Mouse (Mus musculus): ENCODE measurements around the gene Gpt2. TPM values are rescaled to one million over a fixed set of nuclear protein-coding genes. Genes with fewer than 3 reads are reported as not detected.

Gene Gpt2
- polyA plus RNA-seq, 1 experiment from 2014 or later = 5.7 TPM

- no peak overlapping the region for H3K4me3 ChIP-seq (ENCODE audit: low read length)
- H3K27ac ChIP-seq (ENCODE audit: low read length) = no peak overlapping the region
- WGBS = 52% methylated on average over 3 of the region's 3 CpGs
- H3K4me2 ChIP-seq (ENCODE audit: low read depth, low read length) = no peak overlapping the region
- no peaks in the 10 kb centered on the region; the same call in 1 of the 2 replicates for H3K9me3 ChIP-seq (replicated peaks; ENCODE audit: control insufficient read depth, low read length)
- no peak overlapping the region for H3K9ac ChIP-seq (ENCODE audit: low read length)
- no peaks in the 10 kb centered on the region for H3K27me3 ChIP-seq (ENCODE audit: control insufficient read depth, insufficient read depth, low read length)
- peaks cover 7% of the 10 kb centered on the region for H3K4me1 ChIP-seq (ENCODE audit: control insufficient read depth, insufficient read depth, low read length)
- ATAC-seq (replicated peaks; ENCODE audit: extremely low read depth, insufficient read depth, low FRiP score) = no peak
- H3K36me3 ChIP-seq (ENCODE audit: control insufficient read depth, insufficient read depth) = 0 out of 2 replicates have a peak, but pooled peaks cover 3% of the 10 kb centered on the region
Measured at GRCm38 (mm10) chr8:85528959-85529358, 36.6 kb downstream of the Gpt2 start.

- no peak overlapping the region for H3K27ac ChIP-seq (ENCODE audit: low read length)
- H3K4me3 ChIP-seq (ENCODE audit: low read length) = no peak overlapping the region
- no peak for ATAC-seq (replicated peaks; ENCODE audit: extremely low read depth, insufficient read depth, low FRiP score)
- H3K9me3 ChIP-seq (replicated peaks; ENCODE audit: control insufficient read depth, low read length) = no peaks in the 10 kb centered on the region; the same call in 1 of the 2 replicates
- H3K27me3 ChIP-seq (ENCODE audit: control insufficient read depth, insufficient read depth, low read length) = no peaks in the 10 kb centered on the region
- WGBS = 78% methylated on average over 1 of the region's 1 CpGs
- peaks cover 6% of the 10 kb centered on the region for H3K36me3 ChIP-seq (ENCODE audit: control insufficient read depth, insufficient read depth)
- H3K9ac ChIP-seq (ENCODE audit: low read length) = no peak overlapping the region
- H3K4me2 ChIP-seq (ENCODE audit: low read depth, low read length) = no peak overlapping the region
- peaks cover 2% of the 10 kb centered on the region; the same call in 1 of the 2 replicates for H3K4me1 ChIP-seq (ENCODE audit: control insufficient read depth, insufficient read depth, low read length)
Measured at GRCm38 (mm10) chr8:85530717-85531116, 38.3 kb downstream of the Gpt2 start.

- no peak overlapping the region for H3K4me2 ChIP-seq (ENCODE audit: low read depth, low read length)
- H3K36me3 ChIP-seq (ENCODE audit: control insufficient read depth, insufficient read depth) = peaks cover 13% of the 10 kb centered on the region
- no peak overlapping the region for H3K9ac ChIP-seq (ENCODE audit: low read length)
- WGBS = 74% methylated on average over 3 of the region's 3 CpGs
- no peak for ATAC-seq (replicated peaks; ENCODE audit: extremely low read depth, insufficient read depth, low FRiP score)
- H3K4me1 ChIP-seq (ENCODE audit: control insufficient read depth, insufficient read depth, low read length) = no peaks in the 10 kb centered on the region
- no peaks in the 10 kb centered on the region for H3K27me3 ChIP-seq (ENCODE audit: control insufficient read depth, insufficient read depth, low read length)
- no peaks in the 10 kb centered on the region; the same call in 1 of the 2 replicates for H3K9me3 ChIP-seq (replicated peaks; ENCODE audit: control insufficient read depth, low read length)
- no peak overlapping the region for H3K4me3 ChIP-seq (ENCODE audit: low read length)
- no peak overlapping the region for H3K27ac ChIP-seq (ENCODE audit: low read length)
Measured at GRCm38 (mm10) chr8:85531471-85531870, 39.1 kb downstream of the Gpt2 start.

GRCm38 (mm10) chr8:85532843-85533242 lies 40.5 kb downstream of the Gpt2 start:
- no peak for ATAC-seq (replicated peaks; ENCODE audit: extremely low read depth, insufficient read depth, low FRiP score)
- Histone ChIP-seq H3K4me1 (ENCODE audit: control insufficient read depth, insufficient read depth, low read length) (no peaks in the 10 kb centered on the region), H3K36me3 (ENCODE audit: control insufficient read depth, insufficient read depth) (peaks cover 20% of the 10 kb centered on the region), H3K4me3 (ENCODE audit: low read length) (no peak overlapping the region), H3K9me3 (replicated peaks; ENCODE audit: control insufficient read depth, low read length) (no peaks in the 10 kb centered on the region; the same call in 1 of the 2 replicates), H3K27ac (ENCODE audit: low read length) (no peak overlapping the region), H3K4me2 (ENCODE audit: low read depth, low read length) (no peak overlapping the region), H3K9ac (ENCODE audit: low read length) (no peak overlapping the region), H3K27me3 (ENCODE audit: control insufficient read depth, insufficient read depth, low read length) (no peaks in the 10 kb centered on the region)
- 82% methylated on average over 4 of the region's 4 CpGs for WGBS

- ATAC-seq (replicated peaks; ENCODE audit: extremely low read depth, insufficient read depth, low FRiP score) = no peak
Measured at GRCm38 (mm10) chr8:85533434-85533833, 41.1 kb downstream of the Gpt2 start.

GRCm38 (mm10) chr8:85534163-85534562 lies 41.8 kb downstream of the Gpt2 start:
- H3K27ac ChIP-seq (ENCODE audit: low read length) = no peak overlapping the region
- H3K9ac ChIP-seq (ENCODE audit: low read length) = no peak overlapping the region
- H3K27me3 ChIP-seq (ENCODE audit: control insufficient read depth, insufficient read depth, low read length) = no peaks in the 10 kb centered on the region
- ATAC-seq (replicated peaks; ENCODE audit: extremely low read depth, insufficient read depth, low FRiP score) = no peak
- no peaks in the 10 kb centered on the region; the same call in 1 of the 2 replicates for H3K9me3 ChIP-seq (replicated peaks; ENCODE audit: control insufficient read depth, low read length)
- peaks cover 29% of the 10 kb centered on the region for H3K36me3 ChIP-seq (ENCODE audit: control insufficient read depth, insufficient read depth)
- no peaks in the 10 kb centered on the region for H3K4me1 ChIP-seq (ENCODE audit: control insufficient read depth, insufficient read depth, low read length)
- no peak overlapping the region for H3K4me2 ChIP-seq (ENCODE audit: low read depth, low read length)
- WGBS = 86% methylated on average over 1 of the region's 1 CpGs
- H3K4me3 ChIP-seq (ENCODE audit: low read length) = no peak overlapping the region

More at GRCm38 (mm10) chr8:85533434-85533833, 41.1 kb downstream of the Gpt2 start:
- Histone ChIP-seq H3K9ac (ENCODE audit: low read length) (no peak overlapping the region), H3K27me3 (ENCODE audit: control insufficient read depth, insufficient read depth, low read length) (no peaks in the 10 kb centered on the region), H3K36me3 (ENCODE audit: control insufficient read depth, insufficient read depth) (peaks cover 25% of the 10 kb centered on the region), H3K9me3 (replicated peaks; ENCODE audit: control insufficient read depth, low read length) (no peaks in the 10 kb centered on the region; the same call in 1 of the 2 replicates), H3K4me3 (ENCODE audit: low read length) (no peak overlapping the region), H3K4me1 (ENCODE audit: control insufficient read depth, insufficient read depth, low read length) (no peaks in the 10 kb centered on the region), H3K27ac (ENCODE audit: low read length) (no peak overlapping the region), H3K4me2 (ENCODE audit: low read depth, low read length) (no peak overlapping the region)
- WGBS = 86% methylated on average over 2 of the region's 2 CpGs

- Histone ChIP-seq H3K4me2 (ENCODE audit: low read depth, low read length) (no peak overlapping the region), H3K27ac (ENCODE audit: low read length) (no peak overlapping the region), H3K36me3 (ENCODE audit: control insufficient read depth, insufficient read depth) (peaks cover 38% of the 10 kb centered on the region), H3K9me3 (replicated peaks; ENCODE audit: control insufficient read depth, low read length) (no peaks in the 10 kb centered on the region), H3K4me3 (ENCODE audit: low read length) (no peak overlapping the region), H3K27me3 (ENCODE audit: control insufficient read depth, insufficient read depth, low read length) (no peaks in the 10 kb centered on the region), H3K4me1 (ENCODE audit: control insufficient read depth, insufficient read depth, low read length) (no peaks in the 10 kb centered on the region), H3K9ac (ENCODE audit: low read length) (no peak overlapping the region)
- no peak for ATAC-seq (replicated peaks; ENCODE audit: extremely low read depth, insufficient read depth, low FRiP score)
- WGBS = 96% methylated on average over 2 of the region's 2 CpGs
Measured at GRCm38 (mm10) chr8:85536332-85536731, 44.0 kb downstream of the Gpt2 start.

GRCm38 (mm10) chr8:85551934-85552333 lies 59.6 kb downstream of the Gpt2 start:
- Histone ChIP-seq H3K27ac (ENCODE audit: low read length) (no peak overlapping the region), H3K36me3 (ENCODE audit: control insufficient read depth, insufficient read depth) (peaks cover 43% of the 10 kb centered on the region), H3K4me2 (ENCODE audit: low read depth, low read length) (no peak overlapping the region), H3K9ac (ENCODE audit: low read length) (no peak overlapping the region), H3K27me3 (ENCODE audit: control insufficient read depth, insufficient read depth, low read length) (no peaks in the 10 kb centered on the region), H3K4me3 (ENCODE audit: low read length) (no peak overlapping the region), H3K4me1 (ENCODE audit: control insufficient read depth, insufficient read depth, low read length) (peaks cover 16% of the 10 kb centered on the region), H3K9me3 (replicated peaks; ENCODE audit: control insufficient read depth, low read length) (no peaks in the 10 kb centered on the region)
- ATAC-seq (replicated peaks; ENCODE audit: extremely low read depth, insufficient read depth, low FRiP score) = no peak
- WGBS = 88% methylated on average over 1 of the region's 1 CpGs

GRCm38 (mm10) chr8:85554391-85555180 lies 62.2 kb downstream of the Gpt2 start:
- Histone ChIP-seq H3K4me1 (ENCODE audit: control insufficient read depth, insufficient read depth, low read length) (peaks cover 16% of the 10 kb centered on the region), H3K27ac (ENCODE audit: low read length) (peak overlapping the region; percentile 85), H3K9me3 (replicated peaks; ENCODE audit: control insufficient read depth, low read length) (no peaks in the 10 kb centered on the region), H3K9ac (ENCODE audit: low read length) (peak overlapping the region; percentile 90), H3K27me3 (ENCODE audit: control insufficient read depth, insufficient read depth, low read length) (no peaks in the 10 kb centered on the region), H3K36me3 (ENCODE audit: control insufficient read depth, insufficient read depth) (peaks cover 22% of the 10 kb centered on the region), H3K4me2 (ENCODE audit: low read depth, low read length) (peak overlapping the region; percentile 96), H3K4me3 (ENCODE audit: low read length) (peak overlapping the region; percentile 69)
- ATAC-seq (replicated peaks; ENCODE audit: extremely low read depth, insufficient read depth, low FRiP score) = peak; percentile 82
- WGBS = under 1% methylated on average over 60 of the region's 66 CpGs

Measured in heart, embryonic 16.5 days (tissue).